27 mouse cellular contexts compared by ENCODE assay signal in genomic region chr11:4033471-4033870, GRCm38 (mm10). TPM values are rescaled to one million over a fixed set of nuclear protein-coding genes. Genes with fewer than 3 reads are reported as not detected.
DNase-seq lines count a peak whose midpoint lies in the region; ATAC-seq and TF ChIP-seq lines count a peak whose summit lies in the region.
"Had no signal": no experiment of that assay in that cellular context is flagged by ENCODE, and none has a peak within 500 bp of the region (broad histone marks: within the 10 kb centered on the region; RNA-seq: fewer than 3 reads in every experiment).

No protein-coding gene starts in this region.

- H3K36me3 ChIP-seq in heart, embryonic 10.5 days = no peaks in the 10 kb centered on the region
- no peaks in the 10 kb centered on the region for H3K36me3 ChIP-seq in heart, embryonic 11.5 days (ENCODE audit: control insufficient read depth, insufficient read depth, low read length)
- H3K36me3 ChIP-seq in liver, adult 2 months (ENCODE audit: control insufficient read depth, insufficient read depth, low read length) = peaks cover 15% of the 10 kb centered on the region
- no peaks in the 10 kb centered on the region for H3K36me3 ChIP-seq in liver, embryonic 11.5 days (ENCODE audit: control insufficient read depth, insufficient read depth, low read length)
- no peaks in the 10 kb centered on the region for H3K36me3 ChIP-seq in lung, postnatal 0 days (ENCODE audit: insufficient read depth, low read length)
- H3K36me3 ChIP-seq in stomach, postnatal 0 days (ENCODE audit: control insufficient read depth, insufficient read depth, low read length) = no peaks in the 10 kb centered on the region
- H3K36me3 ChIP-seq: embryonic facial prominence, embryonic 10.5 days; embryonic facial prominence, embryonic 12.5 days; forebrain, embryonic 15.5 days; G1E had no signal

- peak; percentile 16; the same call in 1 of the 2 replicates for TF ChIP-seq CTCF in liver, adult 2 months (IDR thresholded peaks at IDR 0.05; ENCODE audit: low read depth, low read length)
- TF ChIP-seq CTCF in lung, postnatal 0 days (IDR thresholded peaks at IDR 0.05) = 0 out of 2 replicates have a peak, but pooled peaks have one; percentile 20
- no peak for TF ChIP-seq CTCF in stomach, postnatal 0 days (IDR thresholded peaks at IDR 0.05; ENCODE audit: low read depth)

- H3K79me2 ChIP-seq in liver, adult 2 months (ENCODE audit: control insufficient read depth, insufficient read depth, low read length) = peaks cover 8% of the 10 kb centered on the region; the same call in 1 of the 2 replicates

- ATAC-seq in heart, embryonic 11.5 days (replicated peaks; ENCODE audit: insufficient number of reproducible peaks, low FRiP score, low TSS enrichment) = no peak
- ATAC-seq in liver, embryonic 11.5 days (replicated peaks; ENCODE audit: low FRiP score) = no peak
- no peak for ATAC-seq in lung, postnatal 0 days
- no peak for ATAC-seq in stomach, postnatal 0 days (ENCODE audit: low FRiP score, low TSS enrichment)
- ATAC-seq: activated CD4-positive, CD25-positive, alpha-beta regulatory T cell, adult 4 months; forebrain, embryonic 13.5 days; forebrain, embryonic 15.5 days; Patski had no signal

- TF ChIP-seq EP300 in lung, postnatal 0 days (IDR thresholded peaks at IDR 0.05) = no peak
- TF ChIP-seq EP300 in stomach, postnatal 0 days (optimal IDR thresholded peaks at IDR 0.05) = no peak

- no peak overlapping the region for H3K27ac ChIP-seq in heart, embryonic 10.5 days
- H3K27ac ChIP-seq in heart, embryonic 11.5 days (ENCODE audit: low read depth, low read length) = no peak overlapping the region
- peak overlapping the region; percentile 95 for H3K27ac ChIP-seq in liver, adult 2 months (replicated peaks; ENCODE audit: insufficient read depth, low read depth, low read length)
- no peak overlapping the region for H3K27ac ChIP-seq in liver, embryonic 11.5 days (ENCODE audit: low read depth, low read length)
- no peak overlapping the region for H3K27ac ChIP-seq in lung, postnatal 0 days (ENCODE audit: low read length)
- no peak overlapping the region for H3K27ac ChIP-seq in stomach, postnatal 0 days (replicated peaks)
- H3K27ac ChIP-seq: embryonic facial prominence, embryonic 10.5 days; embryonic facial prominence, embryonic 12.5 days; forebrain, embryonic 13.5 days; forebrain, embryonic 15.5 days had no signal

- no peak overlapping the region for H3K4me3 ChIP-seq in heart, embryonic 10.5 days
- no peak overlapping the region for H3K4me3 ChIP-seq in heart, embryonic 11.5 days (ENCODE audit: low read depth, low read length)
- H3K4me3 ChIP-seq in liver, adult 2 months (ENCODE audit: insufficient read depth, low read depth, low read length) = peak overlapping the region; percentile 57
- H3K4me3 ChIP-seq in liver, embryonic 11.5 days (ENCODE audit: low read depth, low read length) = no peak overlapping the region
- no peak overlapping the region for H3K4me3 ChIP-seq in lung, postnatal 0 days (ENCODE audit: low read depth, low read length)
- H3K4me3 ChIP-seq in stomach, postnatal 0 days (ENCODE audit: low read depth, low read length) = no peak overlapping the region
- H3K4me3 ChIP-seq: embryonic facial prominence, embryonic 10.5 days; embryonic facial prominence, embryonic 12.5 days; forebrain, embryonic 13.5 days; forebrain, embryonic 15.5 days had no signal

- no peak for TF ChIP-seq POLR2A in liver, adult 2 months (IDR thresholded peaks at IDR 0.05; ENCODE audit: extremely low read depth, insufficient read depth, low read length)

- intact Hi-C loops in gastrocnemius, postnatal 14 days (cut with DNase I; ENCODE audit: low total_unique reads) = no loop called here

- no peaks in the 10 kb centered on the region for H3K9me3 ChIP-seq in heart, embryonic 10.5 days
- no peaks in the 10 kb centered on the region; the same call in 1 of the 2 replicates for H3K9me3 ChIP-seq in heart, embryonic 11.5 days (replicated peaks; ENCODE audit: control insufficient read depth, low read length)
- H3K9me3 ChIP-seq in liver, embryonic 11.5 days (ENCODE audit: control insufficient read depth, low read length) = no peaks in the 10 kb centered on the region
- H3K9me3 ChIP-seq in lung, postnatal 0 days (ENCODE audit: low read length) = no peaks in the 10 kb centered on the region
- H3K9me3 ChIP-seq in stomach, postnatal 0 days (ENCODE audit: control insufficient read depth, low read length) = no peaks in the 10 kb centered on the region
- H3K9me3 ChIP-seq: embryonic facial prominence, embryonic 10.5 days; embryonic facial prominence, embryonic 12.5 days; forebrain, embryonic 13.5 days; forebrain, embryonic 15.5 days; G1E had no signal

- no peak overlapping the region for H3K9ac ChIP-seq in heart, embryonic 11.5 days (ENCODE audit: low read depth, low read length)
- H3K9ac ChIP-seq in liver, adult 2 months (ENCODE audit: low read depth, low read length) = peak overlapping the region; percentile 53
- no peak overlapping the region for H3K9ac ChIP-seq in liver, embryonic 11.5 days (ENCODE audit: low read depth, low read length)
- no peak overlapping the region for H3K9ac ChIP-seq in lung, postnatal 0 days (replicated peaks; ENCODE audit: low read depth)
- no peak overlapping the region for H3K9ac ChIP-seq in stomach, postnatal 0 days (ENCODE audit: low read length)
- H3K9ac ChIP-seq: embryonic facial prominence, embryonic 12.5 days; forebrain, embryonic 13.5 days; forebrain, embryonic 15.5 days had no signal

- peak; percentile 61 for DNase-seq in heart, embryonic 10.5 days (ENCODE audit: low spot score)
- DNase-seq in liver, adult 2 months (ENCODE audit: extremely low read depth, low read depth, low spot score) = peak; percentile 62
- DNase-seq in liver, embryonic 11.5 days (ENCODE audit: low spot score) = no peak
- no peak for DNase-seq in lung, postnatal 0 days (ENCODE audit: low spot score)
- DNase-seq in lung, postnatal 14 days = no peak
- peak; percentile 12 for DNase-seq in stomach, postnatal 0 days (ENCODE audit: low spot score)
- DNase-seq in gastrocnemius, postnatal 14 days = no peak
- DNase-seq: adrenal gland, adult 8-10 months; adrenal gland, postnatal 14 days; adrenal gland, postnatal 36 days; cerebellum, adult 11-12 months; cerebellum, adult 2 months; cerebellum, adult 9-10 months; cerebellum, postnatal 10 days; cerebellum, postnatal 25 days had no signal

- peaks cover 20% of the 10 kb centered on the region for H3K27me3 ChIP-seq in heart, embryonic 10.5 days (ENCODE audit: insufficient read depth, poor library complexity, severe bottlenecking)
- peaks cover 18% of the 10 kb centered on the region for H3K27me3 ChIP-seq in heart, embryonic 11.5 days (ENCODE audit: control insufficient read depth, insufficient read depth, low read length)
- H3K27me3 ChIP-seq in liver, adult 2 months (ENCODE audit: control insufficient read depth, insufficient read depth, low read length) = no peaks in the 10 kb centered on the region
- H3K27me3 ChIP-seq in liver, embryonic 11.5 days (replicated peaks; ENCODE audit: control insufficient read depth, insufficient read depth, low read length) = no peaks in the 10 kb centered on the region; the same call in 1 of the 2 replicates
- H3K27me3 ChIP-seq in lung, postnatal 0 days (replicated peaks; ENCODE audit: insufficient read depth, low read length) = no peaks in the 10 kb centered on the region
- H3K27me3 ChIP-seq in stomach, postnatal 0 days (ENCODE audit: control insufficient read depth, insufficient read depth, low read length) = no peaks in the 10 kb centered on the region
- H3K27me3 ChIP-seq: forebrain, embryonic 13.5 days had no signal

- no peak overlapping the region for H3K4me2 ChIP-seq in heart, embryonic 11.5 days
- H3K4me2 ChIP-seq in liver, embryonic 11.5 days = no peak overlapping the region
- no peak overlapping the region for H3K4me2 ChIP-seq in lung, postnatal 0 days (replicated peaks; ENCODE audit: low read depth, low read length)
- H3K4me2 ChIP-seq in stomach, postnatal 0 days (replicated peaks; ENCODE audit: low read depth) = no peak overlapping the region
- H3K4me2 ChIP-seq: embryonic facial prominence, embryonic 12.5 days; forebrain, embryonic 13.5 days; forebrain, embryonic 15.5 days had no signal

- 64% methylated on average over 7 of the region's 7 CpGs for WGBS in heart, embryonic 10.5 days
- 66% methylated on average over 7 of the region's 7 CpGs for WGBS in heart, embryonic 11.5 days (ENCODE audit: insufficient replicate concordance)
- 31% methylated on average over 7 of the region's 7 CpGs for WGBS in liver, adult 2 months
- WGBS in liver, embryonic 11.5 days = 69% methylated on average over 7 of the region's 7 CpGs
- WGBS in lung, postnatal 0 days = 60% methylated on average over 7 of the region's 7 CpGs
- WGBS in stomach, postnatal 0 days = 65% methylated on average over 7 of the region's 7 CpGs

- H3K4me1 ChIP-seq in heart, embryonic 10.5 days = peaks cover 19% of the 10 kb centered on the region
- H3K4me1 ChIP-seq in heart, embryonic 11.5 days (ENCODE audit: control insufficient read depth, insufficient read depth, low read length) = no peaks in the 10 kb centered on the region
- peaks cover 24% of the 10 kb centered on the region for H3K4me1 ChIP-seq in liver, adult 2 months (ENCODE audit: control insufficient read depth, insufficient read depth, low read length)
- no peaks in the 10 kb centered on the region for H3K4me1 ChIP-seq in liver, embryonic 11.5 days (replicated peaks; ENCODE audit: control insufficient read depth, insufficient read depth, low read length)
- peaks cover 3% of the 10 kb centered on the region; the same call in 1 of the 2 replicates for H3K4me1 ChIP-seq in lung, postnatal 0 days (ENCODE audit: insufficient read depth, low read depth, low read length)
- H3K4me1 ChIP-seq in stomach, postnatal 0 days (replicated peaks; ENCODE audit: control insufficient read depth, insufficient read depth) = no peaks in the 10 kb centered on the region
- H3K4me1 ChIP-seq: embryonic facial prominence, embryonic 12.5 days; forebrain, embryonic 13.5 days; forebrain, embryonic 15.5 days had no signal

RNA-seq across cellular contexts. Expression of gene Sec14l4, which starts 2.2 kb away (rescaled TPM):
- 0.07 and 0.50 TPM in 2 replicates for polyA plus RNA-seq in heart, embryonic 10.5 days (2016; fragmentation: Nextera tagmentation; extraction: Ambion mirVana)
- polyA plus RNA-seq in heart, embryonic 11.5 days (2014; fragmentation: Nextera tagmentation; extraction: Ambion mirVana) = not detected in 2 replicates
- 97.5 and 130 TPM in 2 replicates for total RNA-seq in liver, adult 2 months (2014; rRNA removed)
- 92.9 and 108 TPM in 2 replicates for polyA plus RNA-seq in liver, adult 2 months (2012; rRNA removed)
- polyA plus RNA-seq in liver, embryonic 11.5 days (2014; fragmentation: Nextera tagmentation; extraction: Ambion mirVana) = 0.88 and 1.1 TPM in 2 replicates
- 28.0 and 35.9 TPM in 2 replicates for polyA plus RNA-seq in lung, postnatal 0 days (2015; fragmentation: Nextera tagmentation; extraction: Ambion mirVana)
- polyA plus RNA-seq in stomach, postnatal 0 days (2015; fragmentation: Nextera tagmentation; extraction: Ambion mirVana) = 2.5 and 3.8 TPM in 2 replicates
- not detected for total RNA-seq in gastrocnemius, postnatal 14 days (2021)
- polyA plus RNA-seq: activated CD4-positive, CD25-positive, alpha-beta regulatory T cell, adult 4 months; C2C12; embryonic facial prominence, embryonic 10.5 days; embryonic facial prominence, embryonic 12.5 days; forebrain, embryonic 11.5 days; forebrain, embryonic 13.5 days; forebrain, embryonic 15.5 days; G1E; Patski had no signal

RNA-seq across cellular contexts. Expression of gene Sec14l3, which starts 31.2 kb away (rescaled TPM):
- polyA plus RNA-seq in heart, embryonic 10.5 days (2016; fragmentation: Nextera tagmentation; extraction: Ambion mirVana) = not detected in 2 replicates
- polyA plus RNA-seq in heart, embryonic 11.5 days (2014; fragmentation: Nextera tagmentation; extraction: Ambion mirVana) = not detected in 2 replicates
- not detected in 2 replicates for total RNA-seq in liver, adult 2 months (2014; rRNA removed)
- not detected in 2 replicates for polyA plus RNA-seq in liver, adult 2 months (2012; rRNA removed)
- not detected in 2 replicates for polyA plus RNA-seq in liver, embryonic 11.5 days (2014; fragmentation: Nextera tagmentation; extraction: Ambion mirVana)
- polyA plus RNA-seq in lung, postnatal 0 days (2015; fragmentation: Nextera tagmentation; extraction: Ambion mirVana) = 529 and 716 TPM in 2 replicates
- 0.12 and 0.15 TPM in 2 replicates for polyA plus RNA-seq in stomach, postnatal 0 days (2015; fragmentation: Nextera tagmentation; extraction: Ambion mirVana)
- not detected for total RNA-seq in gastrocnemius, postnatal 14 days (2021)
- total RNA-seq: adrenal gland, adult 18-20 months; adrenal gland, postnatal 36 days had no signal
- polyA plus RNA-seq: activated CD4-positive, CD25-positive, alpha-beta regulatory T cell, adult 4 months; C2C12; cerebellum, adult 2 months; embryonic facial prominence, embryonic 10.5 days; embryonic facial prominence, embryonic 12.5 days; G1E; Patski had no signal

RNA-seq across cellular contexts. Expression of gene Gal3st1, which starts 50.0 kb away (rescaled TPM):
- 0.32 and 0.73 TPM in 2 replicates for polyA plus RNA-seq in heart, embryonic 10.5 days (2016; fragmentation: Nextera tagmentation; extraction: Ambion mirVana)
- 0.14 and 0.19 TPM in 2 replicates for polyA plus RNA-seq in heart, embryonic 11.5 days (2014; fragmentation: Nextera tagmentation; extraction: Ambion mirVana)
- 2.2 and 2.6 TPM in 2 replicates for total RNA-seq in liver, adult 2 months (2014; rRNA removed)
- 1.4 and 4.4 TPM in 2 replicates for polyA plus RNA-seq in liver, adult 2 months (2012; rRNA removed)
- polyA plus RNA-seq in liver, embryonic 11.5 days (2014; fragmentation: Nextera tagmentation; extraction: Ambion mirVana) = 0.87 and 1.5 TPM in 2 replicates
- polyA plus RNA-seq in lung, postnatal 0 days (2015; fragmentation: Nextera tagmentation; extraction: Ambion mirVana) = 20.5 and 21.1 TPM in 2 replicates
- 43.4 and 52.0 TPM in 2 replicates for polyA plus RNA-seq in stomach, postnatal 0 days (2015; fragmentation: Nextera tagmentation; extraction: Ambion mirVana)
- total RNA-seq in gastrocnemius, postnatal 14 days (2021) = 1 to 10 TPM; 1.1 to 3.0 TPM
- total RNA-seq: adrenal gland, adult 18-20 months; G1E had no signal
- polyA plus RNA-seq: activated CD4-positive, CD25-positive, alpha-beta regulatory T cell, adult 4 months; G1E had no signal

RNA-seq across cellular contexts. Expression of gene 4930556J24Rik, which starts 56.9 kb away (rescaled TPM):
- polyA plus RNA-seq in heart, embryonic 10.5 days (2016; fragmentation: Nextera tagmentation; extraction: Ambion mirVana) = 0.15 TPM in 1 of 2 replicates, not detected in the other
- 0.17 and 0.18 TPM in 2 replicates for polyA plus RNA-seq in heart, embryonic 11.5 days (2014; fragmentation: Nextera tagmentation; extraction: Ambion mirVana)
- total RNA-seq in liver, adult 2 months (2014; rRNA removed) = 0.09 TPM in 1 of 2 replicates, not detected in the other
- not detected in 2 replicates for polyA plus RNA-seq in liver, adult 2 months (2012; rRNA removed)
- polyA plus RNA-seq in liver, embryonic 11.5 days (2014; fragmentation: Nextera tagmentation; extraction: Ambion mirVana) = 0.16 and 0.29 TPM in 2 replicates
- not detected in 2 replicates for polyA plus RNA-seq in lung, postnatal 0 days (2015; fragmentation: Nextera tagmentation; extraction: Ambion mirVana)
- polyA plus RNA-seq in stomach, postnatal 0 days (2015; fragmentation: Nextera tagmentation; extraction: Ambion mirVana) = 0.08 TPM in 1 of 2 replicates, not detected in the other
- total RNA-seq in gastrocnemius, postnatal 14 days (2021) = not detected
- total RNA-seq: adrenal gland, adult 18-20 months; adrenal gland, adult 8-10 months; adrenal gland, postnatal 14 days; adrenal gland, postnatal 36 days had no signal
- polyA plus RNA-seq: activated CD4-positive, CD25-positive, alpha-beta regulatory T cell, adult 4 months; embryonic facial prominence, embryonic 14.5 days; forebrain, embryonic 11.5 days; forebrain, embryonic 13.5 days; forebrain, embryonic 15.5 days; G1E had no signal

Comparison
In these comparisons a context has a peak if more than half of its experiments do, and no peak if none do; other contexts are left out.
1. DNase-seq: peak in heart, embryonic 10.5 days (single experiment), liver, adult 2 months (single experiment) and stomach, postnatal 0 days (single experiment); none in liver, embryonic 11.5 days (single experiment), lung, postnatal 0 days (single experiment), lung, postnatal 14 days (single experiment) and gastrocnemius, postnatal 14 days (single experiment).
2. RNA of gene Sec14l3, which starts 31.2 kb away (polyA plus RNA-seq): 529 to 716 TPM in lung, postnatal 0 days; 0.12 to 0.15 TPM in stomach, postnatal 0 days, not detected in heart, embryonic 10.5 days, not detected in heart, embryonic 11.5 days, not detected in liver, adult 2 months and not detected in liver, embryonic 11.5 days; every median in the first group is over 100 times any median in the second.